Mouse (Mus musculus) brain, embryonic 14.5 days (tissue): Measurements from ENCODE around the gene Rcn1.

ENCODE experiments used
- CTCF ChIP-seq: fragments of 200-500 bp; IDR thresholded peaks from 2 replicates; pipeline ENCODE4 v1.5.1; 2012; ENCODE audit warnings: inconsistent platforms, mild to moderate bottlenecking, moderate library complexity, borderline replicate concordance; ENCODE audit not compliant: insufficient read depth, insufficient read length; ENCODE audit errors: extremely low read depth
- POLR2A ChIP-seq: fragments of 200-500 bp; IDR thresholded peaks from 2 replicates; pipeline ENCODE4 v1.6.1; 2012; ENCODE audit warnings: mild to moderate bottlenecking, inconsistent platforms, borderline replicate concordance; ENCODE audit not compliant: poor library complexity, insufficient read depth, insufficient read length, severe bottlenecking; ENCODE audit errors: extremely low read depth

DNA sequence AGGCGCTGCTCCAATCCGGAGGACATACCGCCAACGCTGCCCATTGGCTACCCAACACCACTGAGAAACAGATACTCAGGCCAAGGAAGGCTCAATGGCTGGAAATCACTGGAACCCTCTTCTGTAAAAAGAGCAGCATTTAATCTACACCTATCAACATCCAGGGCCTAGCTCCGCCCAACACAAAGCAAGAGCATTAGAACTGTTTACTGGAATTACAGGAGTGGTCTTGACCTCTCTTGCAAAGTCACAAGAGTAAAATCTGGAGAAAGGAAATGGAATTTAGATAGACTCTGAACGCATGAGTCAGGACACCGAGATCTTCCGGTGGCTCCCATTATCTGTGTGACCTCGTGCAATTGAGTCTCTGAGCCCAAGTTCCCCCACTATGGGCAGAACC lies 3.1 kb downstream of the Rcn1 start:
- TF ChIP-seq CTCF (no peak), POLR2A (no peak)
